ENCODE assay signal across 18 mouse cellular contexts in genomic region chr4:149830551-149831192, GRCm38 (mm10). TPM values are rescaled to one million over a fixed set of nuclear protein-coding genes. Genes with fewer than 3 reads are reported as not detected.
DNase-seq lines count a peak whose midpoint lies in the region; ATAC-seq and TF ChIP-seq lines count a peak whose summit lies in the region.
"Had no signal": no experiment of that assay in that cellular context is flagged by ENCODE, and none has a peak within 500 bp of the region (broad histone marks: within the 10 kb centered on the region; RNA-seq: fewer than 3 reads in every experiment).

No protein-coding gene starts in this region.

- H3K9me3 ChIP-seq in embryonic facial prominence, embryonic 10.5 days: no peaks in the 10 kb centered on the region
- no peaks in the 10 kb centered on the region for H3K9me3 ChIP-seq in embryonic facial prominence, embryonic 15.5 days (replicated peaks)
- no peaks in the 10 kb centered on the region for H3K9me3 ChIP-seq in lung, embryonic 14.5 days (ENCODE audit: low read depth, low read length)
- no peaks in the 10 kb centered on the region for H3K9me3 ChIP-seq in hindbrain, embryonic 16.5 days (ENCODE audit: control insufficient read depth, low read length)
- H3K9me3 ChIP-seq: forebrain, embryonic 15.5 days; heart, embryonic 15.5 days; midbrain, embryonic 12.5 days had no signal

- H3K27me3 ChIP-seq in embryonic facial prominence, embryonic 10.5 days (replicated peaks; ENCODE audit: low read depth, poor library complexity, severe bottlenecking): no peaks in the 10 kb centered on the region
- no peaks in the 10 kb centered on the region for H3K27me3 ChIP-seq in embryonic facial prominence, embryonic 15.5 days
- H3K27me3 ChIP-seq in lung, embryonic 14.5 days (ENCODE audit: insufficient read depth, low read length): no peaks in the 10 kb centered on the region
- no peaks in the 10 kb centered on the region for H3K27me3 ChIP-seq in hindbrain, embryonic 16.5 days (replicated peaks; ENCODE audit: control insufficient read depth, insufficient read depth, low read length)
- H3K27me3 ChIP-seq in cerebellum, adult 2 months (ENCODE audit: control insufficient read depth, insufficient read depth, low read length): no peaks in the 10 kb centered on the region; the same call in 1 of the 2 replicates
- H3K27me3 ChIP-seq: forebrain, embryonic 15.5 days; midbrain, embryonic 12.5 days; Patski had no signal

- 80% methylated on average over 20 of the region's 20 CpGs for WGBS in embryonic facial prominence, embryonic 10.5 days
- 59% methylated on average over 20 of the region's 20 CpGs for WGBS in embryonic facial prominence, embryonic 15.5 days
- WGBS in lung, embryonic 14.5 days: 51% methylated on average over 20 of the region's 20 CpGs
- 77% methylated on average over 20 of the region's 20 CpGs for WGBS in hindbrain, embryonic 16.5 days
- 23% methylated on average over 20 of the region's 20 CpGs for WGBS in cerebellum, adult 2 months

- no peak for ATAC-seq in embryonic facial prominence, embryonic 15.5 days (ENCODE audit: insufficient number of reproducible peaks, low FRiP score, low TSS enrichment, low read depth)
- ATAC-seq in lung, embryonic 14.5 days (ENCODE audit: insufficient read depth): peak; percentile 53; the same call in 1 of the 2 replicates
- ATAC-seq in hindbrain, embryonic 16.5 days: no peak
- ATAC-seq: forebrain, embryonic 15.5 days; inflammation-experienced regulatory T-cells, adult 6 months; Patski had no signal

- peak overlapping the region; percentile 30; the same call in 1 of the 2 replicates for H3K27ac ChIP-seq in embryonic facial prominence, embryonic 10.5 days (replicated peaks)
- H3K27ac ChIP-seq in embryonic facial prominence, embryonic 15.5 days (replicated peaks): 0 out of 2 replicates have a peak overlapping the region, but pooled peaks have one; percentile 34
- no peak overlapping the region for H3K27ac ChIP-seq in lung, embryonic 14.5 days (ENCODE audit: low read depth)
- no peak overlapping the region for H3K27ac ChIP-seq in hindbrain, embryonic 16.5 days (ENCODE audit: low read depth, low read length)
- no peak overlapping the region for H3K27ac ChIP-seq in cerebellum, adult 2 months (ENCODE audit: insufficient read depth, low read length)
- H3K27ac ChIP-seq: forebrain, embryonic 15.5 days; heart, embryonic 15.5 days; liver, embryonic 14.5 days; midbrain, embryonic 12.5 days; stomach, postnatal 0 days had no signal

- no peak for DNase-seq in embryonic facial prominence, embryonic 10.5 days (ENCODE audit: low spot score)
- peak; percentile 84 to 91 for DNase-seq in heart, postnatal 10 days
- peak; percentile 40 for DNase-seq in lung, embryonic 14.5 days
- no peak for DNase-seq in testis, postnatal 14 days (ENCODE audit: low spot score)
- DNase-seq in cerebellum, adult 2 months: no peak
- no peak for DNase-seq in yolk sac, embryonic 10.5 days (ENCODE audit: low spot score)
- DNase-seq: adrenal gland, adult 8-10 months; cerebellum, postnatal 36 days; kidney, postnatal 10 days had no signal

- H3K4me3 ChIP-seq in embryonic facial prominence, embryonic 10.5 days: no peak overlapping the region
- H3K4me3 ChIP-seq in embryonic facial prominence, embryonic 15.5 days (replicated peaks): no peak overlapping the region
- no peak overlapping the region for H3K4me3 ChIP-seq in lung, embryonic 14.5 days (ENCODE audit: low read depth, low read length)
- no peak overlapping the region for H3K4me3 ChIP-seq in hindbrain, embryonic 16.5 days (ENCODE audit: low read length)
- no peak overlapping the region for H3K4me3 ChIP-seq in cerebellum, adult 2 months (replicated peaks; ENCODE audit: insufficient read depth, low read depth, low read length)
- H3K4me3 ChIP-seq: forebrain, embryonic 15.5 days; heart, embryonic 15.5 days; midbrain, embryonic 12.5 days had no signal

- TF ChIP-seq POLR2A in cerebellum, adult 2 months (IDR thresholded peaks at IDR 0.05; ENCODE audit: borderline replicate concordance, insufficient read depth, low read length): no peak

- H3K9ac ChIP-seq in embryonic facial prominence, embryonic 15.5 days: no peak overlapping the region
- no peak overlapping the region for H3K9ac ChIP-seq in lung, embryonic 14.5 days
- H3K9ac ChIP-seq in hindbrain, embryonic 16.5 days (ENCODE audit: low read depth, low read length): no peak overlapping the region
- H3K9ac ChIP-seq: forebrain, embryonic 15.5 days; heart, embryonic 15.5 days; liver, embryonic 14.5 days; midbrain, embryonic 12.5 days had no signal

- intact Hi-C loops in heart, postnatal 10 days (cut with DNase I): no loop called here

- H3K36me3 ChIP-seq in embryonic facial prominence, embryonic 10.5 days (replicated peaks): no peaks in the 10 kb centered on the region
- H3K36me3 ChIP-seq in embryonic facial prominence, embryonic 15.5 days: no peaks in the 10 kb centered on the region
- no peaks in the 10 kb centered on the region for H3K36me3 ChIP-seq in lung, embryonic 14.5 days (ENCODE audit: insufficient read depth)
- no peaks in the 10 kb centered on the region for H3K36me3 ChIP-seq in hindbrain, embryonic 16.5 days (ENCODE audit: control insufficient read depth, insufficient read depth, low read length)
- H3K36me3 ChIP-seq: forebrain, embryonic 15.5 days; heart, embryonic 15.5 days; midbrain, embryonic 12.5 days had no signal

- H3K4me1 ChIP-seq in embryonic facial prominence, embryonic 10.5 days: peaks cover 18% of the 10 kb centered on the region
- peaks cover 12% of the 10 kb centered on the region for H3K4me1 ChIP-seq in embryonic facial prominence, embryonic 15.5 days
- no peaks in the 10 kb centered on the region for H3K4me1 ChIP-seq in lung, embryonic 14.5 days (ENCODE audit: insufficient read depth)
- no peaks in the 10 kb centered on the region for H3K4me1 ChIP-seq in hindbrain, embryonic 16.5 days (ENCODE audit: control insufficient read depth, insufficient read depth, low read depth, low read length)
- H3K4me1 ChIP-seq in cerebellum, adult 2 months (ENCODE audit: control insufficient read depth, insufficient read depth, low read length): no peaks in the 10 kb centered on the region
- H3K4me1 ChIP-seq: forebrain, embryonic 15.5 days; midbrain, embryonic 12.5 days had no signal

- H3K4me2 ChIP-seq in embryonic facial prominence, embryonic 15.5 days (replicated peaks): no peak overlapping the region
- no peak overlapping the region for H3K4me2 ChIP-seq in lung, embryonic 14.5 days
- H3K4me2 ChIP-seq in hindbrain, embryonic 16.5 days (ENCODE audit: low read length): no peak overlapping the region
- H3K4me2 ChIP-seq: forebrain, embryonic 15.5 days; heart, embryonic 15.5 days; midbrain, embryonic 12.5 days had no signal

- no peak for TF ChIP-seq CTCF in lung, embryonic 14.5 days (IDR thresholded peaks at IDR 0.05; ENCODE audit: low read depth)
- TF ChIP-seq CTCF in cerebellum, adult 2 months (IDR thresholded peaks at IDR 0.05; ENCODE audit: borderline replicate concordance, insufficient read depth, low read depth, low read length): no peak

RNA-seq across cellular contexts. Expression of gene Slc25a33, which starts 56.6 kb away (rescaled TPM):
- 17.6 and 18.7 TPM in 2 replicates for polyA plus RNA-seq in embryonic facial prominence, embryonic 10.5 days (2016; fragmentation: Nextera tagmentation; extraction: Ambion mirVana)
- 10.8 TPM in 2 replicates for polyA plus RNA-seq in embryonic facial prominence, embryonic 15.5 days (2015; fragmentation: Nextera tagmentation; extraction: Ambion mirVana)
- total RNA-seq in heart, postnatal 10 days (2021): 10 to 100 TPM; 10.3 to 19.6 TPM
- polyA plus RNA-seq in lung, embryonic 14.5 days (2014; fragmentation: Nextera tagmentation; extraction: Ambion mirVana): 8.7 and 9.6 TPM in 2 replicates
- 33.2 and 37.2 TPM in 2 replicates for polyA plus RNA-seq in hindbrain, embryonic 16.5 days (2015; fragmentation: Nextera tagmentation; extraction: Ambion mirVana)
- polyA plus RNA-seq in cerebellum, adult 2 months (2012; rRNA removed): 73.4 and 77.0 TPM in 2 replicates

Comparison
In these comparisons a context has a peak if more than half of its experiments do, and no peak if none do; other contexts are left out.
1. DNase-seq: peak in heart, postnatal 10 days (2 of 2) and lung, embryonic 14.5 days (single experiment); none in embryonic facial prominence, embryonic 10.5 days (single experiment), testis, postnatal 14 days (single experiment), cerebellum, adult 2 months (0 of 2) and yolk sac, embryonic 10.5 days (single experiment).
2. H3K27ac ChIP-seq: peak in embryonic facial prominence, embryonic 10.5 days (single experiment) and embryonic facial prominence, embryonic 15.5 days (single experiment); none in lung, embryonic 14.5 days (single experiment), hindbrain, embryonic 16.5 days (single experiment) and cerebellum, adult 2 months (single experiment).